Mouse (Mus musculus) liver, postnatal 0 days (tissue): Measurements from ENCODE around the gene Ppp1r21.

Experiments used
- CTCF ChIP-seq: sonication (generic); IDR thresholded peaks from 2 replicates; pipeline ENCODE4 v1.5.1; 2016; ENCODE audit warnings: antibody characterized with exemption, low read depth
- EP300 ChIP-seq: IDR thresholded peaks from 2 replicates; pipeline ENCODE4 v1.6.1; 2016; ENCODE audit warnings: antibody characterized with exemption, low read depth, mild to moderate bottlenecking

DNA sequence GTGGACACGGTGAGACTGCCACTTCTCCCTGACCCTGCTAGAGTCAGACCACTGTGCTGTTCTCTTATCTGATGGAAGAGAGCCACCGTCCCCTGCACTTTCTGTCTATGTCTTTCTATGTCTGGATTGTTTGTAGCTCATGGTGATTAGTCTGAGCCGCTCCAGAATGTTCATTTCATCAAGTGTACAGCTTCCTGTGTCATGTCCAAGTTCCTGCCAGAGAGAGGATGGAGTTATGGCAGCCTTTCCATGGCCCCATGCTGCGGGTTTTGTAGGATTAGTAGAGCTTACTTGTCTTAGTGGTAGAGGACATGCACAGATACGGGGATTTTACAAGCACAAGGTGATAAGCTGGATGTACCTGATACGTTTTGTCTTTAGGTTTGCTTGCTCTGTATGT, 50.6 kb downstream of the Ppp1r21 start:
- TF ChIP-seq EP300: no peak
- TF ChIP-seq CTCF: no peak
